Mouse (Mus musculus) thymus, postnatal 4 days (tissue): Measurements from ENCODE around the gene Allc.
A peak's percentile ranks its signal among the peaks of the same experiment; 100 is the strongest.

Source experiments
- DNase-seq: peaks from one replicate; pipeline ENCODE4 v3.0.0; 2021

Allc gene

GRCm38 (mm10) chr12:28582423-28582822 lies at the start of gene Allc:
Gene Allc (minus strand): TSS chr12:28582523.
- no peak for DNase-seq

GRCm38 (mm10) chr12:28628436-28628835 lies 46.1 kb upstream of the Allc start:
- DNase-seq = no peak

GRCm38 (mm10) chr12:28627092-28627491 lies 44.8 kb upstream of the Allc start:
- DNase-seq = no peak

GRCm38 (mm10) chr12:28625407-28625806 lies 43.1 kb upstream of the Allc start:
- DNase-seq = no peak

GRCm38 (mm10) chr12:28624251-28624650 lies 41.9 kb upstream of the Allc start:
- DNase-seq = no peak

GRCm38 (mm10) chr12:28623195-28623594 lies 40.9 kb upstream of the Allc start, which contains the start of gene Colec11:
Gene Colec11 (minus strand): TSS chr12:28623377.
- DNase-seq = no peak

GRCm38 (mm10) chr12:28622641-28623040 lies 40.3 kb upstream of the Allc start:
- no peak for DNase-seq

- no peak for DNase-seq
Measured at GRCm38 (mm10) chr12:28622167-28622532, 39.8 kb upstream of the Allc start.

GRCm38 (mm10) chr12:28621451-28622166 lies 39.3 kb upstream of the Allc start:
- no peak for DNase-seq

GRCm38 (mm10) chr12:28617297-28617696 lies 35.0 kb upstream of the Allc start:
- DNase-seq = no peak

- DNase-seq = no peak
Measured at GRCm38 (mm10) chr12:28614401-28614800, 32.1 kb upstream of the Allc start.

- no peak for DNase-seq
Measured at GRCm38 (mm10) chr12:28612391-28612790, 30.1 kb upstream of the Allc start.

GRCm38 (mm10) chr12:28607546-28608305 lies 25.4 kb upstream of the Allc start:
- DNase-seq = no peak

GRCm38 (mm10) chr12:28603494-28603893 lies 21.2 kb upstream of the Allc start:
- no peak for DNase-seq

- no peak for DNase-seq
Measured at GRCm38 (mm10) chr12:28602259-28602658, 19.9 kb upstream of the Allc start.

GRCm38 (mm10) chr12:28598526-28598991 lies 16.2 kb upstream of the Allc start:
- no peak for DNase-seq

GRCm38 (mm10) chr12:28598110-28598509 lies 15.8 kb upstream of the Allc start:
- DNase-seq = no peak

- no peak for DNase-seq
Measured at GRCm38 (mm10) chr12:28597699-28598098, 15.4 kb upstream of the Allc start.

GRCm38 (mm10) chr12:28596851-28597250 lies 14.5 kb upstream of the Allc start:
- no peak for DNase-seq

- no peak for DNase-seq
Measured at GRCm38 (mm10) chr12:28590428-28590827, 8.1 kb upstream of the Allc start.

- DNase-seq = peak; percentile 80
Measured at GRCm38 (mm10) chr12:28589090-28589868, 7.0 kb upstream of the Allc start.

- DNase-seq = no peak
Measured at GRCm38 (mm10) chr12:28587949-28588348, 5.6 kb upstream of the Allc start.

GRCm38 (mm10) chr12:28584036-28584435 lies 1.7 kb upstream of the Allc start:
- no peak for DNase-seq
